Mouse (Mus musculus): Measurements from ENCODE around the gene D2hgdh. TPM values are rescaled to one million over a fixed set of nuclear protein-coding genes. Genes with fewer than 3 reads are reported as not detected.
"Not testable (repeated sequence)": the region's sequence is repeated elsewhere in the genome, so short reads cannot be mapped to it uniquely, and the experiment has no call there.

D2hgdh gene
- polyA plus RNA-seq, 1 experiment: 7.6 TPM

DNA sequence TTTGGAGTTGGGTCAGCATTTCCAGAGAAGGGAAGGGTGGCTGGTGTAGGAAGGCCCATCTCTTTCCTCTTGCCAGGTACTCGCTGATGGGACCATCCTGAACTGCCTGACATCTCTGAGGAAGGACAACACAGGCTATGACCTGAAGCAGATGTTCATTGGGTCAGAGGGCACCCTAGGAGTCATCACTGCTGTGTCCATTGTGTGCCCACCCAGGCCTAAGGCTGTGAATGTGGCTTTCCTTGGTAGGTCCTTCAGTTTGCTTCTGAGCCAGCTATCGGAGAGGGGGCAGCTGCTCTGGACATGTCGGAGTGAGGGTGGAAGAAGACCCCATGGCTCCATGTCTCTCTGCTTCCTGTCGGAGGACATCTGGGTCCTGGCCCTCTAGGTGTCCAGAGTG lies 10.5 kb downstream of the D2hgdh start:
- Histone ChIP-seq H3K27me3 (ENCODE audit: control insufficient read depth, insufficient read depth, insufficient read length) (no peaks in the 10 kb centered on the region), H3ac (ENCODE audit: control insufficient read depth, insufficient read length) (no peak overlapping the region), H3K4me2 (ENCODE audit: low read depth) (no peak overlapping the region), H3K4me3 (no peak overlapping the region), H3K79me2 (ENCODE audit: control insufficient read depth, insufficient read depth) (no peaks in the 10 kb centered on the region), H3K36me3 (ENCODE audit: control insufficient read depth, insufficient read depth) (no peaks in the 10 kb centered on the region)
- no peak for TF ChIP-seq MYOD1 (IDR thresholded peaks at IDR 0.05; ENCODE audit: control insufficient read depth in 1 of 3, insufficient read length in 2 of 3, low read depth in 2 of 3)
- TF ChIP-seq POLR2A (IDR thresholded peaks at IDR 0.05; ENCODE audit: insufficient read length, low read depth): no peak
- no peak for TF ChIP-seq CEBPB (IDR thresholded peaks at IDR 0.05; ENCODE audit: insufficient read depth, poor library complexity, severe bottlenecking)
- TF ChIP-seq TCF12 (IDR thresholded peaks at IDR 0.05; ENCODE audit: insufficient read depth, poor library complexity, severe bottlenecking): no peak
- no peak for TF ChIP-seq SRF (IDR thresholded peaks at IDR 0.05; ENCODE audit: control insufficient read depth, insufficient read length, low read depth)
- TF ChIP-seq TCF3 (IDR thresholded peaks at IDR 0.05; ENCODE audit: insufficient read length, low read depth): no peak
- no peak for TF ChIP-seq MAX (IDR thresholded peaks at IDR 0.05; ENCODE audit: low read depth)
- no peak for TF ChIP-seq USF1 (IDR thresholded peaks at IDR 0.05; ENCODE audit: low read depth)
- TF ChIP-seq POLR2AphosphoS2 (IDR thresholded peaks at IDR 0.05; ENCODE audit: insufficient read length, low read depth): no peak
- no peak for TF ChIP-seq MYOG (IDR thresholded peaks at IDR 0.05; ENCODE audit: control insufficient read depth in 1 of 3, insufficient read depth in 1 of 3, insufficient read length in 2 of 3, low read depth in 2 of 3)
- no peak for TF ChIP-seq REST (IDR thresholded peaks at IDR 0.05; ENCODE audit: insufficient read depth, insufficient read length)

DNA sequence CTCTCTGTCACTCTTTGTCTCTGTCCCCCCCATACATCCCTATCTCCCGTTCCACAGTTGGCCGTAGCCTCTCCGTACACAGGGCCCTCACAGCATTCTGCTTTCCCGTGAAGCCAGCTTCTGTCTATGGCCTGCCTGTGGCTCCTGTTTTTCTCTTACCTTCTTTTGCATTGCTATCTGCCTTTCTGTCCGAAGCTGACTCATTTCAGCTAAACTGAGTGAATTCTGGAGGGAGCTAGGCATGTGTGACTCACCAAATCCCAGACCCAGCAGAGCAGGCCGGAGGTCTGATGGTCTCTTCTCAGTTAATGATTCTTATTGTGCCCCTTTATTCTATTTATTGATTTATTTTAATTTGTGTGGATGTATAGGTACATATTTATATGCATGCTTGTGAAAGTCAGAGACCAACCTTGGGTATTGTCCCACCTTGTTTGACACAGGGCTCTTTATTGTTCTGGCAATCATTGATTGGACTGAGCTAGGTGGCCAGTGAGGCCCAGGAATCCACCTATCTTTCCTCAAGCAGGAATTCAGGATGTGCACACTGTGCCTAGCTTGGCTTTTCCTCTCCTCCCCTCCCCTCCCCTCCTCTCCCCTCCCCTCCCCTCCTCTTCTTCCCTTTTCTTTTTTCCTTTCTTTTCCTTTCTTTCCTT lies 11.3 kb downstream of the D2hgdh start:
- Histone ChIP-seq H3K4me3 (no peak overlapping the region), H3K27me3 (ENCODE audit: control insufficient read depth, insufficient read depth, insufficient read length) (no peaks in the 10 kb centered on the region), H3ac (ENCODE audit: control insufficient read depth, insufficient read length) (no peak overlapping the region), H3K4me2 (ENCODE audit: low read depth) (no peak overlapping the region), H3K36me3 (ENCODE audit: control insufficient read depth, insufficient read depth) (no peaks in the 10 kb centered on the region), H3K79me2 (ENCODE audit: control insufficient read depth, insufficient read depth) (no peaks in the 10 kb centered on the region)
- TF ChIP-seq E2F4 (IDR thresholded peaks at IDR 0.05; ENCODE audit: insufficient read depth): no peak
- TF ChIP-seq SRF (IDR thresholded peaks at IDR 0.05; ENCODE audit: control insufficient read depth, insufficient read length, low read depth): no peak
- no peak for TF ChIP-seq TCF12 (IDR thresholded peaks at IDR 0.05; ENCODE audit: insufficient read depth, poor library complexity, severe bottlenecking)
- no peak for TF ChIP-seq USF1 (IDR thresholded peaks at IDR 0.05; ENCODE audit: low read depth)
- TF ChIP-seq MYOD1 (IDR thresholded peaks at IDR 0.05; ENCODE audit: control insufficient read depth in 1 of 3, insufficient read length in 2 of 3, low read depth in 2 of 3): no peak

DNA sequence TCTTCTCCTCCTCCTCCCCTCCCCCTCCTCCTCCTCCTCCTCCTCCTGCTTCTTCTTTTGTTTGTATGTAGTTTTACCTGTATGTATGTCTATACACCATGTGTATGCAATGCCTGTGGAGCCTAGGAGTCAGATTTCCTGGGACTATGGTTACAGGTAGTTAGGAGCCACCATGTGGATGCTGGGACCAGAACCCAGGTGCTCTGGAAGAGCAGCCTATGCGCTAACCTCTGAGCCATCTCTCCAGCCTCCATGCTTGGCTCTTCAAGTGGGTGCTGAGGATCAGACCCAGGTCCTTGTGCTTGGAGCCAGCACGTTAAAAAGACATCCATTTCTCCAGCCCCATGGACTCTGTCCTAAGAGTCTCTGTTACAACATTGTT lies 11.8 kb downstream of the D2hgdh start:
- no peaks in the 10 kb centered on the region for H3K36me3 ChIP-seq (ENCODE audit: control insufficient read depth, insufficient read depth)
- no peaks in the 10 kb centered on the region for H3K27me3 ChIP-seq (ENCODE audit: control insufficient read depth, insufficient read depth, insufficient read length)
- no peak overlapping the region for H3ac ChIP-seq (ENCODE audit: control insufficient read depth, insufficient read length)
- no peak for TF ChIP-seq SRF (IDR thresholded peaks at IDR 0.05; ENCODE audit: control insufficient read depth, insufficient read length, low read depth)
- no peak overlapping the region for H3K4me3 ChIP-seq
- H3K79me2 ChIP-seq (ENCODE audit: control insufficient read depth, insufficient read depth): no peaks in the 10 kb centered on the region
- no peak overlapping the region for H3K4me2 ChIP-seq (ENCODE audit: low read depth)

DNA sequence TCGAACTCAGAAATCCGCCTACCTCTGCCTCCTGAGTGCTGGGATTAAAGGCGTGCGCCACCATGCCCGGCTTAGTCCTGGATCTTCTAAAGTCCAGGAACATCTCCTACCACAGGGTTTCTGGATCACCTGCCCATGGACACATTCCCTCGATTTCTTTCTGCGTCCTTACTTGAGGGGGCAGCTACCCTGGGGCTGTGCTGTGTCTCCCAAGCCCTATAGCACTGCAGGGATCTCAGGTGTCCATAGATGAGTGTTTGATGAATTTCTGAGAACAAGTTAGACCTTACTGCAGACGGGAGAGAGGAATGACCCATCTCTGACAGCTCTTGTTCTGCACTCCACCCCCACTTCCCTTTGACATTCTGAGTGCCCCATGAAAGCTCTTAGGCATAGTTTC lies 12.6 kb downstream of the D2hgdh start:
- Histone ChIP-seq H3K27me3 (ENCODE audit: control insufficient read depth, insufficient read depth, insufficient read length) (no peaks in the 10 kb centered on the region), H3K4me2 (ENCODE audit: low read depth) (no peak overlapping the region), H3ac (ENCODE audit: control insufficient read depth, insufficient read length) (no peak overlapping the region), H3K36me3 (ENCODE audit: control insufficient read depth, insufficient read depth) (no peaks in the 10 kb centered on the region), H3K4me3 (no peak overlapping the region), H3K79me2 (ENCODE audit: control insufficient read depth, insufficient read depth) (no peaks in the 10 kb centered on the region)
- TF ChIP-seq POLR2AphosphoS2 (IDR thresholded peaks at IDR 0.05; ENCODE audit: insufficient read length, low read depth) (no peak), SRF (IDR thresholded peaks at IDR 0.05; ENCODE audit: control insufficient read depth, insufficient read length, low read depth) (no peak), REST (IDR thresholded peaks at IDR 0.05; ENCODE audit: insufficient read depth, insufficient read length) (no peak), E2F4 (IDR thresholded peaks at IDR 0.05; ENCODE audit: insufficient read depth) (no peak), TCF12 (IDR thresholded peaks at IDR 0.05; ENCODE audit: insufficient read depth, poor library complexity, severe bottlenecking) (no peak)

DNA sequence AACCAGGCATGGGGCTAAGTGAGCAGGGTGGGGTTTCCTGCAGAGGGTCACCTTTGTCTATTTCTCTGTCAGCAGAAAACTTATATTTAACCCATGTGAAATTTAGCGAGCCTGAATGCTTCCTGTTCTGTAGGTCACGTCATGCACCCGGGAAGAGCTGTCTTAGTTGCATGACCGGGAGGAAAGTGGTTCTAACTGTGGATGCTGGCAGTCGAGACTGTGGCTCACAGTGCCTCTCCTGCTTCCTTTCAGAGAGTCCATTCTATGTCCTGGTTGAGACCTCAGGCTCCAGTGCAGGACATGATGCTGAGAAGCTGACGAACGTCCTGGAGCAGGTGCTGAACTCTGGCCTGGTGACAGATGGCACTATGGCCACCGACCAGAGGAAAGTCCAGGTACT lies 13.9 kb downstream of the D2hgdh start:
- H3K79me2 ChIP-seq (ENCODE audit: control insufficient read depth, insufficient read depth); H3K4me2 ChIP-seq (ENCODE audit: low read depth); H3K27me3 ChIP-seq (ENCODE audit: control insufficient read depth, insufficient read depth, insufficient read length); H3K36me3 ChIP-seq (ENCODE audit: control insufficient read depth, insufficient read depth); H3K4me3 ChIP-seq; H3ac ChIP-seq (ENCODE audit: control insufficient read depth, insufficient read length): not testable (repeated sequence)

DNA sequence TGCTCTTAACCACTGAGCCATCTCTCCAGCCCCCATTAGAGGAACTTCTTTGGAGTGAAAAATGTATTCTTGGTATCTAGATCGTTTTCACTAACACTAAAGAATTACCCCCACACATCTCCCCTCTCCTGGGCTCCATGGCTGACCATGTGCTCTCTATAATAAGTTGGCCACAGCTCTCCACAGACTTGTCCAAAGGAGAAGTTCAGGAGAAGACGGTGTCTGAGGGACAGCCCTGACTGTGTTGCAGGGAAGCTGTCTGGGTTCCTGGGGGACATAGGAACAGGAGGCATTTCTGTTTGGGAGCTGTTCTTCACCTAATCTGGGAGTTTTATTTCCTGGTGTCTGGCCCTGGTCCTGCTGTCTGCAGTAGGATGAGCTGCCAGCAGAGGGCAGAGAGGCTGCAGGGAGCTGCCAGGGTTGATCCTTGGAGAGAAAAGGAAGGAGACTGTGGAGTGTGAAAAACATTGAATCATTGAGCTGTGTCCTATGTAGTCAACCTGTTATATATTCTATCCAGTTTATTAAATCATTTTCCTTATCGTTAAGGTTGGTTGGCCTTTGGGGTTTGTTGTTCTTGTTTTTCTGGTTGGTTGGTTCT lies 21.2 kb downstream of the D2hgdh start:
- not testable (repeated sequence) for H3K27me3 ChIP-seq (ENCODE audit: control insufficient read depth, insufficient read depth, insufficient read length); H3ac ChIP-seq (ENCODE audit: control insufficient read depth, insufficient read length); H3K4me3 ChIP-seq; H3K4me2 ChIP-seq (ENCODE audit: low read depth); H3K79me2 ChIP-seq (ENCODE audit: control insufficient read depth, insufficient read depth); H3K36me3 ChIP-seq (ENCODE audit: control insufficient read depth, insufficient read depth)

DNA sequence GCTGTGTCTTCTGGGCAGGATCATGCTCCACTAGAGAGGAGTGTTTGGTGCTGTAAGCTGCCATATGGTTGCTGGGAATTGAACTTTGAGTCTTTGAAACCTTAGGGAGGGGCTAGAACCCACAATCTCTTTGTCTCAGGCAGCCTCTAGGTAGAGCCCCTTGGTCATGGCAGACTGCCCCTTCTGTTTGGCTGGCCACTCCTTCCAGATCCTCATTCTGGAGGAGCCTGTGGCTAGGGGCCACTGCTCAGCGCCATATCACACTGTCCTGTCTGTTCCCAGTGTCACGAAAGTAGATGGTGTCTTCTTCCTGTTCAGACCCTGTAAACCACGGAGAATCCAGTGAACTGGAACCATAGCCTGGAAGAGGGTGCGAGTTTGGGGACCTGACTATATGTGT lies 31.1 kb downstream of the D2hgdh start:
- not testable (repeated sequence) for H3K36me3 ChIP-seq (ENCODE audit: control insufficient read depth, insufficient read depth); H3K4me2 ChIP-seq (ENCODE audit: low read depth); H3K79me2 ChIP-seq (ENCODE audit: control insufficient read depth, insufficient read depth); H3ac ChIP-seq (ENCODE audit: control insufficient read depth, insufficient read length); H3K27me3 ChIP-seq (ENCODE audit: control insufficient read depth, insufficient read depth, insufficient read length); H3K4me3 ChIP-seq

Data from myocyte (in vitro differentiated cells).